Mouse (Mus musculus) MEL (cell line): ENCODE measurements around the gene Alg2. TPM values are rescaled to one million over a fixed set of nuclear protein-coding genes. Genes with fewer than 3 reads are reported as not detected.

Experiments used
- DNase-seq: peaks from one replicate; pipeline ENCODE4 v3.0.0; 2011; ENCODE audit warnings: low read depth, low spot score
- H3K27ac ChIP-seq: 2 replicates; pipeline ENCODE4 v1.5.1; 2012; ENCODE audit warnings: low read depth, mild to moderate bottlenecking, control low read depth, low read length, moderate library complexity; ENCODE audit not compliant: control insufficient read depth
- H3K27me3 ChIP-seq, 2 experiments: fragments of 150-350 bp in 1 of 2; sonication (generic) in 1 of 2; 2 replicates each; pipeline ENCODE4 v1.6.1; 2012; ENCODE audit warnings: low read length in 2 of 2, mild to moderate bottlenecking in 2 of 2, improper control_type of control experiment in 1 of 2, moderate library complexity in 1 of 2; ENCODE audit not compliant: insufficient read depth in 2 of 2, control insufficient read depth in 1 of 2
- H3K36me3 ChIP-seq, 2 experiments: 2 replicates each; pipeline ENCODE4 v1.6.1; 2012 to 2014; ENCODE audit warnings: low read length in 2 of 2, improper control_type of control experiment in 1 of 2, inconsistent platforms in 1 of 2, mild to moderate bottlenecking in 1 of 2; ENCODE audit not compliant: insufficient read depth in 2 of 2, control insufficient read depth in 1 of 2
- H3K4me1 ChIP-seq, 2 experiments: fragments of 150-350 bp in 1 of 2; sonication (generic) in 1 of 2; 2 replicates each; pipeline ENCODE4 v1.6.1; 2012; ENCODE audit warnings: low read length in 2 of 2, improper control_type of control experiment in 1 of 2, mild to moderate bottlenecking in 1 of 2; ENCODE audit not compliant: insufficient read depth in 2 of 2, control insufficient read depth in 1 of 2
- H3K4me3 ChIP-seq, 2 experiments: fragments of 150-350 bp in 1 of 2; sonication (generic) in 1 of 2; 2 replicates each; pipeline ENCODE4 v1.5.1; 2012; ENCODE audit warnings: low read depth in 2 of 2, low read length in 2 of 2, mild to moderate bottlenecking in 2 of 2, moderate library complexity in 2 of 2, control low read depth in 1 of 2, improper control_type of control experiment in 1 of 2; ENCODE audit not compliant: control insufficient read depth in 1 of 2, insufficient read depth in 1 of 2
- H3K79me2 ChIP-seq: 2 replicates; pipeline ENCODE4 v1.6.1; 2012; ENCODE audit warnings: mild to moderate bottlenecking, low read length, moderate library complexity; ENCODE audit not compliant: control insufficient read depth, poor library complexity, insufficient read depth
- H3K9ac ChIP-seq: 2 replicates; pipeline ENCODE4 v1.6.1; 2012; ENCODE audit warnings: low read depth, mild to moderate bottlenecking, control low read depth, low read length, moderate library complexity; ENCODE audit not compliant: control insufficient read depth, poor library complexity, severe bottlenecking
- H3K9me3 ChIP-seq: fragments of 150-350 bp; sonication (generic); replicated peaks from 2 replicates; pipeline ENCODE4 v1.6.1; 2012; ENCODE audit warnings: mild to moderate bottlenecking, low read length, improper control_type of control experiment, moderate library complexity; ENCODE audit not compliant: insufficient read depth
- CHD1 ChIP-seq: IDR thresholded peaks from 2 replicates; pipeline ENCODE4 v1.6.1; 2012; ENCODE audit warnings: low read depth, mild to moderate bottlenecking, inconsistent platforms, low read length, improper control_type of control experiment
- CTCF ChIP-seq, 3 experiments: IDR thresholded peaks in 2 of 3; conservative IDR thresholded peaks in 1 of 3; 2 replicates each; pipeline ENCODE4 v1.5.1; 2011 to 2012; ENCODE audit warnings: low read length in 3 of 3, low read depth in 2 of 3, mild to moderate bottlenecking in 2 of 3, improper control_type of control experiment in 1 of 3, inconsistent platforms in 1 of 3, mixed read lengths in 1 of 3, moderate library complexity in 1 of 3; ENCODE audit not compliant: control insufficient read depth in 1 of 3, insufficient read depth in 1 of 3, poor library complexity in 1 of 3, severe bottlenecking in 1 of 3
- EP300 ChIP-seq, 2 experiments: IDR thresholded peaks; 2 replicates each; pipeline ENCODE4 v1.6.1; 2011; ENCODE audit warnings: improper control_type of control experiment in 2 of 2, low read length in 2 of 2, low read depth in 1 of 2, mild to moderate bottlenecking in 1 of 2
- ETS1 ChIP-seq: IDR thresholded peaks from 2 replicates; pipeline ENCODE4 v1.6.1; 2012; ENCODE audit warnings: low read depth, mild to moderate bottlenecking, inconsistent platforms, low read length, improper control_type of control experiment, moderate library complexity
- GABPA ChIP-seq: IDR thresholded peaks from 2 replicates; pipeline ENCODE4 v1.6.1; 2012; ENCODE audit warnings: low read depth, mild to moderate bottlenecking, inconsistent platforms, low read length, improper control_type of control experiment, moderate library complexity
- GATA1 ChIP-seq: IDR thresholded peaks from 2 replicates; pipeline ENCODE4 v1.6.1; 2011; ENCODE audit warnings: low read depth, low read length, improper control_type of control experiment
- HCFC1 ChIP-seq: IDR thresholded peaks from 2 replicates; pipeline ENCODE4 v1.6.1; 2012; ENCODE audit warnings: low read depth, mild to moderate bottlenecking, inconsistent platforms, low read length, improper control_type of control experiment, moderate library complexity
- JUND ChIP-seq: IDR thresholded peaks from 2 replicates; pipeline ENCODE4 v1.6.1; 2011; ENCODE audit warnings: low read depth, mild to moderate bottlenecking, improper control_type of control experiment, low read length
- MAZ ChIP-seq: IDR thresholded peaks from 2 replicates; pipeline ENCODE4 v1.6.1; 2012; ENCODE audit warnings: low read depth, mild to moderate bottlenecking, inconsistent platforms, low read length, improper control_type of control experiment
- MEF2A ChIP-seq: IDR thresholded peaks from 2 replicates; pipeline ENCODE4 v1.6.1; 2014; ENCODE audit warnings: low read depth, mild to moderate bottlenecking, inconsistent platforms, low read length, improper control_type of control experiment; ENCODE audit not compliant: poor library complexity, insufficient replicate concordance, severe bottlenecking; ENCODE audit errors: extremely low read depth
- MYB ChIP-seq: IDR thresholded peaks from 2 replicates; pipeline ENCODE4 v1.6.1; 2011; ENCODE audit warnings: mild to moderate bottlenecking, low read depth, low read length, improper control_type of control experiment
- NELFE ChIP-seq: IDR thresholded peaks from 2 replicates; pipeline ENCODE4 v1.6.1; 2011; ENCODE audit warnings: low read depth, low read length, improper control_type of control experiment
- SMC3 ChIP-seq: IDR thresholded peaks from 2 replicates; pipeline ENCODE4 v1.6.1; 2011; ENCODE audit warnings: low read depth, low read length, improper control_type of control experiment
- TCF12 ChIP-seq: IDR thresholded peaks from 2 replicates; pipeline ENCODE4 v1.6.1; 2014; ENCODE audit warnings: low read depth, mild to moderate bottlenecking, inconsistent platforms, low read length, improper control_type of control experiment, moderate library complexity
- USF2 ChIP-seq, 2 experiments: IDR thresholded peaks; 2 replicates each; pipeline ENCODE4 v1.6.1; 2011 to 2012; ENCODE audit warnings: improper control_type of control experiment in 2 of 2, low read length in 2 of 2, borderline replicate concordance in 1 of 2, inconsistent platforms in 1 of 2, low read depth in 1 of 2, mild to moderate bottlenecking in 1 of 2; ENCODE audit not compliant: insufficient read depth in 1 of 2
- polyA plus RNA-seq, 2 experiments: library from polyadenylated mRNA; stranded (reverse) in 1 of 2; unstranded in 1 of 2; fragments of >175 nt in 1 of 2; fragments of >200 nt in 1 of 2; gene quantifications; 2 replicates each; pipeline versions ENCODE4 v1.2.1 to v1.2.4; 2012; ENCODE audit warnings: low replicate concordance in 2 of 2, low read depth in 1 of 2; ENCODE audit not compliant: insufficient read length in 2 of 2, insufficient read depth in 1 of 2, missing spikeins in 1 of 2
- total RNA-seq: library from RNA; depleted of rRNA; stranded (reverse); fragments of 300-350 nt; gene quantifications from 2 replicates; pipeline ENCODE4 v1.2.3, GENCODE M21; 2012

Gene Alg2
- total and polyA plus RNA-seq, 3 experiments: 11.6 to 48.1 (median 31.3) TPM

GRCm38 (mm10) chr4:47499121-47499545, 25.0 kb upstream of the Alg2 start:
- Histone ChIP-seq H3K36me3 (no peaks in the 10 kb centered on the region), H3K27ac (no peak overlapping the region), H3K9me3 (no peaks in the 10 kb centered on the region), H3K27me3 (peaks cover 0 to 4% of the 10 kb centered on the region in 2 experiments; a peak in 2 of 4 replicates), H3K9ac (no peak overlapping the region), H3K4me1 (peaks cover 0 to 9% of the 10 kb centered on the region in 2 experiments; a peak in 2 of 4 replicates), H3K79me2 (no peaks in the 10 kb centered on the region), H3K4me3 (no peak overlapping the region)
- TF ChIP-seq GABPA (no peak), CTCF (IDR thresholded peaks at IDR 0.05 in 2 of 3, conservative IDR thresholded peaks at IDR 0.05 in 1 of 3; ENCODE audit: control insufficient read depth in 1 of 3, insufficient read depth in 1 of 3, low read depth in 2 of 3, low read length in 3 of 3, poor library complexity in 1 of 3, severe bottlenecking in 1 of 3) (no peak), MAZ (no peak), USF2 (IDR thresholded peaks at IDR 0.05; ENCODE audit: borderline replicate concordance in 1 of 2, insufficient read depth in 1 of 2, low read depth in 1 of 2, low read length in 2 of 2) (no peak), JUND (no peak)
- no peak for DNase-seq

GRCm38 (mm10) chr4:47497811-47498385, 23.8 kb upstream of the Alg2 start:
- Histone ChIP-seq H3K27me3 (peaks cover 0 to 4% of the 10 kb centered on the region in 2 experiments; a peak in 2 of 4 replicates), H3K4me3 (no peak overlapping the region), H3K9ac (no peak overlapping the region), H3K4me1 (peaks cover 0 to 10% of the 10 kb centered on the region in 2 experiments; a peak in 2 of 4 replicates), H3K36me3 (no peaks in the 10 kb centered on the region), H3K27ac (no peak overlapping the region), H3K79me2 (no peaks in the 10 kb centered on the region), H3K9me3 (no peaks in the 10 kb centered on the region)
- TF ChIP-seq MEF2A (no peak), MYB (no peak), NELFE (no peak)
- no peak for DNase-seq

GRCm38 (mm10) chr4:47494686-47495085, 20.6 kb upstream of the Alg2 start:
- peaks cover 0 to 10% of the 10 kb centered on the region in 2 experiments; a peak in 2 of 4 replicates for H3K4me1 ChIP-seq
- H3K9ac ChIP-seq: no peak overlapping the region
- H3K9me3 ChIP-seq: no peaks in the 10 kb centered on the region
- no peak overlapping the region for H3K27ac ChIP-seq
- H3K79me2 ChIP-seq: no peaks in the 10 kb centered on the region
- peak; percentile 73 for DNase-seq
- H3K36me3 ChIP-seq: no peaks in the 10 kb centered on the region
- TF ChIP-seq CHD1: no peak
- TF ChIP-seq EP300 (IDR thresholded peaks at IDR 0.05; ENCODE audit: low read depth in 1 of 2, low read length in 2 of 2): peak; percentile 57 to 61
- TF ChIP-seq GATA1: peak; percentile 39; the same call in 1 of the 2 replicates
- TF ChIP-seq ETS1: peak; percentile 67
- no peak for TF ChIP-seq HCFC1
- TF ChIP-seq TCF12: peak; percentile 44; the same call in 1 of the 2 replicates
- no peak for TF ChIP-seq SMC3
- peaks cover 0 to 2% of the 10 kb centered on the region in 2 experiments; a peak in 1 of 4 replicates for H3K27me3 ChIP-seq
- H3K4me3 ChIP-seq: no peak overlapping the region
